Mouse (Mus musculus) ES-E14 (cell line): ENCODE data around the gene Dnah8. TPM values are rescaled to one million over a fixed set of nuclear protein-coding genes. Genes with fewer than 3 reads are reported as not detected.

Source experiments
- DNase-seq: peaks from one replicate; pipeline ENCODE4 v3.0.0-alpha.2; 2013; ENCODE audit warnings: low read depth, low spot score
- H3K27ac ChIP-seq: 2 replicates; pipeline ENCODE4 v1.5.1; 2012; ENCODE audit warnings: low read depth, mild to moderate bottlenecking, low read length, moderate library complexity, mixed read lengths; ENCODE audit not compliant: poor library complexity, insufficient read depth, severe bottlenecking
- H3K36me3 ChIP-seq: 2 replicates; pipeline ENCODE4 v1.6.1; 2012; ENCODE audit warnings: mild to moderate bottlenecking, low read length, moderate library complexity, mixed read lengths; ENCODE audit not compliant: control insufficient read depth, poor library complexity, insufficient read depth, severe bottlenecking
- H3K4me1 ChIP-seq, 2 experiments: fragments of 150-350 bp in 1 of 2; sonication (generic) in 1 of 2; 2 replicates each; pipeline ENCODE4 v1.6.1; 2012; ENCODE audit warnings: low read length in 2 of 2, mild to moderate bottlenecking in 1 of 2, mixed read lengths in 1 of 2; ENCODE audit not compliant: control insufficient read depth in 2 of 2, insufficient read depth in 2 of 2, poor library complexity in 1 of 2
- H3K4me3 ChIP-seq, 2 experiments: fragments of 150-350 bp in 1 of 2; sonication (generic) in 1 of 2; 2 replicates each; pipeline ENCODE4 v1.5.1; 2012; ENCODE audit warnings: low read length in 2 of 2, low read depth in 1 of 2, mild to moderate bottlenecking in 1 of 2, mixed read lengths in 1 of 2; ENCODE audit not compliant: insufficient read depth in 1 of 2, poor library complexity in 1 of 2, severe bottlenecking in 1 of 2
- H3K9ac ChIP-seq: 2 replicates; pipeline ENCODE4 v1.6.1; 2012; ENCODE audit warnings: low read depth, mild to moderate bottlenecking, low read length, mixed read lengths; ENCODE audit not compliant: poor library complexity, insufficient read depth, severe bottlenecking
- H3K9me3 ChIP-seq: fragments of 150-350 bp; sonication (generic); 2 replicates; pipeline ENCODE4 v1.6.1; 2012; ENCODE audit warnings: low read depth, mild to moderate bottlenecking, low read length; ENCODE audit not compliant: control insufficient read depth, insufficient read depth
- CHD2 ChIP-seq: IDR thresholded peaks from 2 replicates; pipeline ENCODE4 v1.6.1; 2014; ENCODE audit warnings: mild to moderate bottlenecking, low read depth, low read length, inconsistent platforms
- HCFC1 ChIP-seq: IDR thresholded peaks from 2 replicates; pipeline ENCODE4 v1.6.1; 2012; ENCODE audit warnings: low read length, inconsistent platforms, borderline replicate concordance; ENCODE audit not compliant: insufficient read depth
- MAFK ChIP-seq: IDR thresholded peaks from 2 replicates; pipeline ENCODE4 v1.6.1; 2014; ENCODE audit warnings: mild to moderate bottlenecking, low read depth, low read length, inconsistent platforms; ENCODE audit not compliant: insufficient read depth
- ZC3H11A ChIP-seq: IDR thresholded peaks from 2 replicates; pipeline ENCODE4 v1.6.1; 2012; ENCODE audit warnings: low read depth, mild to moderate bottlenecking, inconsistent platforms, low read length, borderline replicate concordance
- ZNF384 ChIP-seq: IDR thresholded peaks from 2 replicates; pipeline ENCODE4 v1.6.1; 2012; ENCODE audit warnings: low read depth, low read length, inconsistent platforms
- in situ Hi-C, 2 experiments: fragments of 600-800 bp; cut with MboI; formaldehyde crosslinking; loops; one replicate each; pipeline ENCODE4 v1.15.1; 2025; ENCODE audit warnings: low sequenced_read_pairs in 2 of 2, inconsistent platforms in 1 of 2; ENCODE audit not compliant: unreplicated experiment in 2 of 2
- total RNA-seq: library from RNA; depleted of rRNA; stranded (reverse); fragments of 300-350 nt; gene quantifications from 2 replicates; pipeline ENCODE4 v1.2.3, GENCODE M21; 2012

Dnah8 gene
- total RNA-seq, 1 experiment = 19.5 TPM

GRCm38 (mm10) chr17:30881001-30881400, 256.8 kb downstream of the Dnah8 start:
- DNase-seq = no peak
- Histone ChIP-seq H3K36me3 (peaks cover 5% of the 10 kb centered on the region; the same call in 1 of the 2 replicates), H3K9me3 (no peaks in the 10 kb centered on the region), H3K4me1 (peaks cover 14 to 31% of the 10 kb centered on the region in 2 experiments), H3K9ac (peak overlapping the region; percentile 64), H3K4me3 (peak overlapping the region; percentile 21 to 60), H3K27ac (peak overlapping the region; percentile 88)
- in situ Hi-C loops = no loop called here
- no peak for TF ChIP-seq HCFC1
- no peak for TF ChIP-seq CHD2

GRCm38 (mm10) chr17:30882206-30882605, 258.1 kb downstream of the Dnah8 start:
- Histone ChIP-seq H3K36me3 (peaks cover 5% of the 10 kb centered on the region; the same call in 1 of the 2 replicates), H3K4me3 (no peak overlapping the region), H3K27ac (no peak overlapping the region), H3K4me1 (peaks cover 14 to 31% of the 10 kb centered on the region in 2 experiments), H3K9me3 (no peaks in the 10 kb centered on the region), H3K9ac (no peak overlapping the region)
- no peak for DNase-seq
- in situ Hi-C loops = no loop called here
- TF ChIP-seq CHD2 (no peak), ZNF384 (no peak), ZC3H11A (no peak), MAFK (no peak), HCFC1 (no peak)

- in situ Hi-C loops = no loop called here
- Histone ChIP-seq H3K36me3 (peaks cover 5% of the 10 kb centered on the region; the same call in 1 of the 2 replicates), H3K9ac (no peak overlapping the region), H3K4me3 (no peak overlapping the region), H3K9me3 (no peaks in the 10 kb centered on the region), H3K4me1 (peaks cover 14 to 21% of the 10 kb centered on the region in 2 experiments), H3K27ac (no peak overlapping the region)
- no peak for DNase-seq
- no peak for TF ChIP-seq ZC3H11A
Observed at GRCm38 (mm10) chr17:30883534-30883933, 259.4 kb downstream of the Dnah8 start.

GRCm38 (mm10) chr17:30892086-30892485, 267.9 kb downstream of the Dnah8 start:
- no peak for DNase-seq
- H3K4me1 ChIP-seq = peaks cover 0 to 7% of the 10 kb centered on the region in 2 experiments; a peak in 1 of 4 replicates
- TF ChIP-seq HCFC1 (no peak), CHD2 (no peak), ZNF384 (no peak), ZC3H11A (no peak), MAFK (no peak)
- H3K9ac ChIP-seq = no peak overlapping the region
- no peaks in the 10 kb centered on the region for H3K9me3 ChIP-seq
- H3K4me3 ChIP-seq = no peak overlapping the region
- in situ Hi-C loops = no loop called here
- H3K27ac ChIP-seq = no peak overlapping the region
- no peaks in the 10 kb centered on the region for H3K36me3 ChIP-seq

- no peak overlapping the region for H3K9ac ChIP-seq
- no peak overlapping the region for H3K27ac ChIP-seq
- peaks cover 0 to 7% of the 10 kb centered on the region in 2 experiments; a peak in 1 of 4 replicates for H3K4me1 ChIP-seq
- peak; percentile 88 for DNase-seq
- no peak overlapping the region for H3K4me3 ChIP-seq
- in situ Hi-C loops = no loop called here
- TF ChIP-seq ZC3H11A = no peak
- TF ChIP-seq ZNF384 = no peak
- no peak for TF ChIP-seq CHD2
- TF ChIP-seq MAFK = no peak
- no peak for TF ChIP-seq HCFC1
- H3K36me3 ChIP-seq = no peaks in the 10 kb centered on the region
- no peaks in the 10 kb centered on the region for H3K9me3 ChIP-seq
Observed at GRCm38 (mm10) chr17:30892730-30893129, 268.6 kb downstream of the Dnah8 start.
